Mouse (Mus musculus): ENCODE data around the gene Gm11992. TPM values are rescaled to one million over a fixed set of nuclear protein-coding genes. Genes with fewer than 3 reads are reported as not detected.

Gm11992 gene
- total and polyA plus RNA-seq, 3 experiments: not detected

- in situ Hi-C loops (cut with MboI; ENCODE audit: low pct_ligation_motif_present, low pct_unique_long_range_greater_than_20kb, low sequenced_read_pairs) (no loop called here), dilution Hi-C loops (cut with MboI; ENCODE audit: extremely low pct_ligation_motif_present, extremely low pct_unique_long_range_greater_than_20kb, low sequenced_read_pairs) (no loop called here)
- Histone ChIP-seq H3K4me2 (ENCODE audit: insufficient read depth, low read depth, poor library complexity, severe bottlenecking) (peak overlapping the region; percentile 95), H3K9ac (ENCODE audit: insufficient read depth, low read depth) (no peak overlapping the region), H3K27me3 (replicated peaks) (peaks cover 83% of the 10 kb centered on the region), H3K9me3 (replicated peaks; ENCODE audit: low read length) (no peaks in the 10 kb centered on the region), H3K4me1 (ENCODE audit: control insufficient read depth in 1 of 2, insufficient read depth in 2 of 2) (peaks cover 2 to 4% of the 10 kb centered on the region in 2 experiments; a peak in 2 of 4 replicates), H3K79me2 (replicated peaks; ENCODE audit: control insufficient read depth, extremely low read depth, insufficient read depth, poor library complexity, severe bottlenecking) (no peaks in the 10 kb centered on the region), H3K4me3 (replicated peaks in 1 of 3; ENCODE audit: low read depth in 2 of 3, low read length in 2 of 3, poor library complexity in 1 of 3) (no peak overlapping the region), H3K36me3 (replicated peaks in 1 of 2; ENCODE audit: control insufficient read depth in 1 of 2, insufficient read depth in 1 of 2, low read length in 1 of 2) (no peaks in the 10 kb centered on the region), H3K27ac (ENCODE audit: insufficient read depth, low read depth) (no peak overlapping the region)
- DNase-seq (ENCODE audit: extremely low read depth): no peak
- TF ChIP-seq E2F4 (IDR thresholded peaks at IDR 0.05; ENCODE audit: insufficient replicate concordance, low read depth, low read length) (no peak), MXI1 (IDR thresholded peaks at IDR 0.05; ENCODE audit: low read depth, low read length) (no peak), CTCF (conservative IDR thresholded peaks at IDR 0.05 in 1 of 2, IDR thresholded peaks at IDR 0.05 in 1 of 2; ENCODE audit: low read depth in 2 of 2, low read length in 2 of 2) (no peak), ZC3H11A (IDR thresholded peaks at IDR 0.05; ENCODE audit: low read depth, low read length) (no peak)
Observed at GRCm38 (mm10) chr11:9116916-9117315, 68.5 kb downstream of the Gm11992 start.

- Histone ChIP-seq H3K36me3 (replicated peaks in 1 of 2; ENCODE audit: control insufficient read depth in 1 of 2, insufficient read depth in 1 of 2, low read length in 1 of 2) (no peaks in the 10 kb centered on the region), H3K4me3 (replicated peaks in 1 of 3; ENCODE audit: low read depth in 2 of 3, low read length in 2 of 3, poor library complexity in 1 of 3) (peak overlapping the region in 2 of 3 experiments; percentile 3 to 50), H3K27ac (ENCODE audit: insufficient read depth, low read depth) (no peak overlapping the region), H3K9ac (ENCODE audit: insufficient read depth, low read depth) (0 out of 2 replicates have a peak overlapping the region, but pooled peaks have one; percentile 15), H3K79me2 (replicated peaks; ENCODE audit: control insufficient read depth, extremely low read depth, insufficient read depth, poor library complexity, severe bottlenecking) (no peaks in the 10 kb centered on the region), H3K27me3 (replicated peaks) (peaks cover 82% of the 10 kb centered on the region), H3K4me1 (ENCODE audit: control insufficient read depth in 1 of 2, insufficient read depth in 2 of 2) (peaks cover 2 to 4% of the 10 kb centered on the region in 2 experiments; a peak in 2 of 4 replicates), H3K4me2 (ENCODE audit: insufficient read depth, low read depth, poor library complexity, severe bottlenecking) (peak overlapping the region; percentile 95), H3K9me3 (replicated peaks; ENCODE audit: low read length) (no peaks in the 10 kb centered on the region)
- in situ Hi-C loops (cut with MboI; ENCODE audit: low pct_ligation_motif_present, low pct_unique_long_range_greater_than_20kb, low sequenced_read_pairs) (no loop called here), dilution Hi-C loops (cut with MboI; ENCODE audit: extremely low pct_ligation_motif_present, extremely low pct_unique_long_range_greater_than_20kb, low sequenced_read_pairs) (no loop called here)
- no peak for TF ChIP-seq PAX5 (IDR thresholded peaks at IDR 0.05; ENCODE audit: low read length)
- TF ChIP-seq ZKSCAN1 (IDR thresholded peaks at IDR 0.05; ENCODE audit: borderline replicate concordance, low read depth, low read length): no peak
- no peak for TF ChIP-seq USF1 (IDR thresholded peaks at IDR 0.05; ENCODE audit: low read depth, low read length)
- no peak for TF ChIP-seq ETS1 (conservative IDR thresholded peaks at IDR 0.05; ENCODE audit: low read depth, low read length)
- peak; percentile 51; the same call in 1 of the 2 replicates for TF ChIP-seq NRF1 (IDR thresholded peaks at IDR 0.05; ENCODE audit: low read depth, low read length)
- TF ChIP-seq CHD2 (IDR thresholded peaks at IDR 0.05; ENCODE audit: low read length): no peak
- no peak for TF ChIP-seq SMC3 (IDR thresholded peaks at IDR 0.05; ENCODE audit: low read depth, low read length)
- 0 out of 2 replicates have a peak, but pooled peaks have one; percentile 21 for TF ChIP-seq MXI1 (IDR thresholded peaks at IDR 0.05; ENCODE audit: low read depth, low read length)
- TF ChIP-seq TBP (conservative IDR thresholded peaks at IDR 0.05; ENCODE audit: low read depth, low read length): no peak
- TF ChIP-seq ZNF384 (IDR thresholded peaks at IDR 0.05; ENCODE audit: low read depth, low read length): peak; percentile 15; the same call in 1 of the 2 replicates
- no peak for TF ChIP-seq USF2 (conservative IDR thresholded peaks at IDR 0.05; ENCODE audit: low read depth, low read length)
- TF ChIP-seq POLR2AphosphoS2 (IDR thresholded peaks at IDR 0.05; ENCODE audit: low read depth, low read length): no peak
- no peak for TF ChIP-seq SIN3A (IDR thresholded peaks at IDR 0.05; ENCODE audit: low read length)
- no peak for TF ChIP-seq BHLHE40 (IDR thresholded peaks at IDR 0.05; ENCODE audit: low read depth, low read length)
- DNase-seq (ENCODE audit: extremely low read depth): no peak
Observed at GRCm38 (mm10) chr11:9117358-9118049, 69.1 kb downstream of the Gm11992 start.
